28 mouse cellular contexts compared by ENCODE assay signal in the genomic region with DNA sequence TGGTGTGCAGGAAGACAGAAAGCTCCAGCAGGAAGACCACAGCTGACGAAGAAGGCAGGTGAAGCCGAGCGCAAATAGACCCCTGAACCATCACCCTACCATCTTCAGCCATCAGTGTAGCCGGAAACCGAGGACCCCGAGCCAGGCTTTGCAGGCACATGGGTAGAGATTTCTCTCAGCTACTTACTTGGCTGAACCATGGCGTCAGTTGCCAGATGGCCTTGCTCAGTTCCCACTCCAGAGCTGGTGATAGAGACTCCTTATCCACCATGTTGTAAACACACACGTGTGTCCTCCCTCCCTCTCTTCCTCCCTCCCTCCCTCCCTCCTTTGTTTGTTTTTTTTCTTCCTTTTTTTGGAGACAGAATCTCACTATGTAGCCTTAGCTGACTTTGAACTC. TPM values are rescaled to one million over a fixed set of nuclear protein-coding genes. Genes with fewer than 3 reads are reported as not detected.
"Had no signal": no experiment of that assay in that cellular context is flagged by ENCODE, and none has a peak within 500 bp of the region (broad histone marks: within the 10 kb centered on the region; RNA-seq: fewer than 3 reads in every experiment).

No protein-coding gene starts in this region.

- H3K9ac ChIP-seq: forebrain, postnatal 0 days; heart, embryonic 12.5 days; hindbrain, embryonic 12.5 days; hindbrain, embryonic 14.5 days; intestine, embryonic 15.5 days; limb, embryonic 12.5 days had no signal

- H3K4me2 ChIP-seq: heart, embryonic 12.5 days; hindbrain, embryonic 12.5 days; hindbrain, embryonic 14.5 days; intestine, embryonic 15.5 days; limb, embryonic 12.5 days had no signal

- ATAC-seq: forebrain, postnatal 0 days; hindbrain, embryonic 16.5 days; inflammation-experienced regulatory T-cells, adult 6 months; intestine, embryonic 15.5 days; intestine, postnatal 0 days had no signal

- DNase-seq: forebrain, postnatal 0 days; gastrocnemius, postnatal 14 days; gastrocnemius, postnatal 36 days; heart, adult 11 months; heart, adult 2 months; heart, postnatal 10 days; heart, postnatal 4 days; kidney, adult 18-20 months; kidney, adult 8-10 months; kidney, postnatal 10 days; kidney, postnatal 25 days; kidney, postnatal 4 days had no signal

- H3K36me3 ChIP-seq: heart, embryonic 10.5 days; heart, embryonic 12.5 days; hindbrain, embryonic 10.5 days; hindbrain, embryonic 12.5 days; intestine, embryonic 15.5 days; limb, embryonic 10.5 days; limb, embryonic 12.5 days had no signal

- H3K27me3 ChIP-seq: heart, embryonic 12.5 days; hindbrain, embryonic 12.5 days; intestine, embryonic 15.5 days; limb, embryonic 12.5 days had no signal

- H3K4me1 ChIP-seq: hindbrain, embryonic 10.5 days; hindbrain, embryonic 12.5 days; limb, embryonic 10.5 days; limb, embryonic 12.5 days had no signal

- H3K9me3 ChIP-seq: heart, embryonic 10.5 days; heart, embryonic 12.5 days; hindbrain, embryonic 10.5 days; hindbrain, embryonic 12.5 days; intestine, embryonic 15.5 days; limb, embryonic 10.5 days; limb, embryonic 12.5 days had no signal

- H3K4me3 ChIP-seq: heart, adult 2 months; heart, embryonic 10.5 days; heart, embryonic 12.5 days; hindbrain, embryonic 10.5 days; hindbrain, embryonic 12.5 days; intestine, embryonic 15.5 days; layer of hippocampus, adult 2 months; left cerebral cortex, adult 2 months; limb, embryonic 10.5 days; limb, embryonic 12.5 days had no signal

- H3K27ac ChIP-seq: heart, adult 2 months; heart, embryonic 10.5 days; hindbrain, embryonic 10.5 days; hindbrain, embryonic 12.5 days; hindbrain, embryonic 14.5 days; intestine, embryonic 15.5 days; layer of hippocampus, adult 2 months; left cerebral cortex, adult 2 months; limb, embryonic 10.5 days; limb, embryonic 12.5 days had no signal

RNA-seq across cellular contexts. Expression of a gene that starts 33.0 kb away (rescaled TPM):
- total RNA-seq: gastrocnemius, adult 8-10 months; gastrocnemius, postnatal 14 days had no signal
- polyA plus RNA-seq: inflammation-experienced regulatory T-cells, adult 6 months had no signal

RNA-seq across cellular contexts. Expression of a gene that starts 40.9 kb away (rescaled TPM):
- total RNA-seq: heart, adult 2 months; heart, postnatal 10 days; heart, postnatal 25 days; heart, postnatal 4 days had no signal
- polyA plus RNA-seq: heart, embryonic 12.5 days; hindbrain, embryonic 14.5 days; kidney, embryonic 14.5 days; limb, embryonic 12.5 days had no signal
